Mouse (Mus musculus) brain, embryonic 14.5 days (tissue): ENCODE measurements around the gene Mroh7. TPM values are rescaled to one million over a fixed set of nuclear protein-coding genes. Genes with fewer than 3 reads are reported as not detected.

ENCODE experiments used
- DNase-seq: peaks from one replicate; pipeline ENCODE4 v3.0.0-alpha.2; 2011; ENCODE audit warnings: low read depth
- CTCF ChIP-seq: fragments of 200-500 bp; IDR thresholded peaks from 2 replicates; pipeline ENCODE4 v1.5.1; 2012; ENCODE audit warnings: inconsistent platforms, mild to moderate bottlenecking, moderate library complexity, borderline replicate concordance; ENCODE audit not compliant: insufficient read depth, insufficient read length; ENCODE audit errors: extremely low read depth
- POLR2A ChIP-seq: fragments of 200-500 bp; IDR thresholded peaks from 2 replicates; pipeline ENCODE4 v1.6.1; 2012; ENCODE audit warnings: mild to moderate bottlenecking, inconsistent platforms, borderline replicate concordance; ENCODE audit not compliant: poor library complexity, insufficient read depth, insufficient read length, severe bottlenecking; ENCODE audit errors: extremely low read depth
- polyA plus RNA-seq: library from polyadenylated mRNA; depleted of rRNA; stranded (reverse); fragments of >200 nt; gene quantifications from 2 replicates; pipeline ENCODE4 v1.2.3, GENCODE M21; 2012

The Mroh7 gene
- polyA plus RNA-seq, 1 experiment, result 1.8 TPM

DNA sequence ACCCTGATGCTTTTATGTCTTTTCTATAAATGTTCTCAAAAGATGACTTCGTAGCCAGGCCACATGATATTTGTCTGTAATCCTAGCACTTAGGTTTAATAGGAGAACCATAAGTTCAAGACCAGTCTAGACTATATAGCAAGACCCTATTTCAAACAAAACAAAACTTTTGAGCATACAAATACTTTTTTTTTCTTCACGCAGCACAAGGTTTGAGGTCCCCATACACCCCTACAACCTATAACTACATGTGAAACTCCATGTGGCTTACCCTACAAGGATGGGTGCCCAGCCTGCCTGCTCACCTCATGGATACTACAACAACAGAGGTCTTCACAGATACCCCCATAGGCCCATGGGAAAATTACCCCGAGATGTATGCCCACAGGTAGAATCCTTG is 51.6 kb downstream of the Mroh7 start:
- TF ChIP-seq POLR2A (no peak), CTCF (no peak)
- no peak for DNase-seq

DNA sequence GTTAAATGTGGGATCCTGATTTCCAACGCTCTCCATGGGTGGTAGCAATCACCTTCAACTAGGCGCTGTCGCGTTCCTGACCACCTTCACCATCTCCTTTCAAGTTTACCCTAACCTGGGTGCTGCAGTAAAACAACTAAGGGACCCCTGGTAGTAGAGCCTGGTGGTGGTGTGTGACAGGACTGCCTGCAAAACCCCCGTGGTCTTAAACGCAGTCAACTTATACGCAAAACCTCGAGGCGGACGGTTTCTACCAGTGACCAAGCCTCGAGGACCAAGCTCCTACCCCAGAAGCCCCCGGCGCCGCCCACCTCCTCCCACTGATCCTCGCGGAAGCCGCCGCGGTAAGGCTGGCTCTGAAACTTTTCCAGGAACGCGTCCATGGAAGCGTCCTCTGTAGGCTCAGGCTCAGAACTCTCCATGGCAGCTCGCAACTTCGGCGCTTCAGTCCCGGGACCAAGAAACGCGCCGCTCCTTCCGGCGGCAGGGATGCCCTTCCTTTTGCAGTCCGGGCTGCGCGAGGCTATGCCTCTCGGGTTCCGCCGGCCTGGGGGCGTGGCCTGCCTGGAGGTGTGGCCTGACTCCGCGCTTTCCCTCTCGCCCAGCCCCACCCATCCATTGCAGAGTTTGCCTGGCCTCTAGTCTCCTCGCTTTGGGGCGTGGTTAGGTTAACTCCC is 52.1 kb downstream of the Mroh7 start, which contains the start of gene Ttc4:
Gene Ttc4, minus strand, starts transcription at position 503 of the 677 bp plus-strand sequence.
- TF ChIP-seq POLR2A (peak; percentile 22; the same call in 1 of the 2 replicates), CTCF (no peak)
- DNase-seq, result peak; percentile 95

DNA sequence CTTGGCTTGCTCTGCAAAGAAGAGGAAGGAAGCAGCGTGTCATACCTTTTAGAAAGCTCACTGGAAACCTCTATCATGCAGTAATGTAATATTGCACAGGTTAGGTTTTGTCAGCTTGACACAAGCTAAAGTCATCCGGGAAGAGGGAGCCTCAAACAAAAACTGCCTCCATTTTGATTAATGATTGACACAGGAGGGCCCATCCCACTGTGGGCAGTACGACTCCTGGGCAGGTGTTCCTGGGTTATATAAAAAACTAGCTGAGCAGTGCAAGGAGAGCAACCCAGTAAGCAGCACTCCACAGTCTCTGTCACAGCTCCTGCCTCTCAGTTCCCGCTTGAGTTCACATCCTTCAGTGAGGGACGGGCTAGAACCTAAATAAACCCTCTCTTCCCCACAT is 54.0 kb downstream of the Mroh7 start:
- no peak for TF ChIP-seq POLR2A
- no peak for TF ChIP-seq CTCF

DNA sequence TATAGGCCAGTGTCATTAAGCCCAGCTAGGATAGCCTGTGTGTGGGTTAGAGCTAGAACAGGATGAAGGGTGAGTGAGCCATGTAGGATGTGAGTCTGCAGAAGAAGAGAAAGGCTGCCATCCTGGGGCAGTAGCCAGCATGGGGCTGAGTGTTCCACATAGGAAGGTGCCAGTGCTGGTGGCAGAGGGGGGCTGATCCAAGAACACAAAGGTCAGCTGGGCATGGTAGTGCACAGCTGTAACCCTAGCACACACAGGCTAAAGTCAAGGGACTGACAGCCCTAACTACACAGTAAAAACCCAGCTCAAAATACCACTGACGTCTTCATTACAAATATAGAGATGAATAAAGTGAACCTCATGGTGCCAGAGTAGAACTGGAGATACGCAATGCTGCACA is 64.2 kb downstream of the Mroh7 start:
- no peak for TF ChIP-seq POLR2A
- TF ChIP-seq CTCF, result no peak

More for the DNA sequence above, 54.0 kb downstream of the Mroh7 start:
- no peak for DNase-seq

DNA sequence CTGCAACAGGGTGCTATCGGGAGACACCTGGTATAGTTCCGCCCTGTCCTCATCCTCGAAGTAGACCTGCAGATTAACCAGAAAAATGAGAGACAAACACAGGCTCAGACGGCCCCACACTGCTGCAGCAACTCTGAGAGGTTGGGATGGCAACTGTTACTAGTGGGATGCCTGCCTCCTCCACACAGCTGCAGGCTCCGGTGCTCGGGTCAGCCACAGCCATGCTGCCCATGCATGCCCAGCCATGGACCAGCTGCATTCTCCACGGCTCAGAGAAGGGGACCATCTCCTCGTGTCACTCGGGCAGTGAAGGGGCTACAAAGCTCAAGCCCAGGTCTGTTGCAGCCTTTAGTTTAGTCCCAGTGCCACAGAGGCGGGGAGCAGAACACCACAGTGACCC is 65.1 kb downstream of the Mroh7 start:
- no peak for TF ChIP-seq POLR2A
- no peak for TF ChIP-seq CTCF

More for the DNA sequence above, 64.2 kb downstream of the Mroh7 start:
- no peak for DNase-seq

DNA sequence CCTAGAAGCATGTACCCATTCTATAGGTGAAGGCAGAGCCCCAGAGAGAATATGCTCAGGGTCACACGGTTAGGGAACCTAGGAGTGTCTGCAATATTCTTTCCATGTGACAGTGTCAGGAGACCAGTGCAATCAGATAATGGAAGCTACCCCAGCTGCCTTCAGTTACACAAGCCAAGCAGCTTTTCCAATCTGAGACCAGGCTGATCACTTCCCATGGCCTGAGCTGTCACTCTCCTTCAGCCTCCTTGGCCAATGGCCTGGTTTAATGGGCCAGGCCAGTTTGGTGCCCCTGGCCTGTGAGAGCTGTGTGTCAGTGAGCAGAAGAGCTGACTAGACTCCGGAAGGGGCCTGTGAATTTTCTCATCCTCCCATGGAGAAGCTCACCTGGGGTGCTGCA is 65.5 kb downstream of the Mroh7 start:
- no peak for DNase-seq
- no peak for TF ChIP-seq CTCF
- no peak for TF ChIP-seq POLR2A

More for the DNA sequence above, 65.1 kb downstream of the Mroh7 start:
- DNase-seq, result no peak

DNA sequence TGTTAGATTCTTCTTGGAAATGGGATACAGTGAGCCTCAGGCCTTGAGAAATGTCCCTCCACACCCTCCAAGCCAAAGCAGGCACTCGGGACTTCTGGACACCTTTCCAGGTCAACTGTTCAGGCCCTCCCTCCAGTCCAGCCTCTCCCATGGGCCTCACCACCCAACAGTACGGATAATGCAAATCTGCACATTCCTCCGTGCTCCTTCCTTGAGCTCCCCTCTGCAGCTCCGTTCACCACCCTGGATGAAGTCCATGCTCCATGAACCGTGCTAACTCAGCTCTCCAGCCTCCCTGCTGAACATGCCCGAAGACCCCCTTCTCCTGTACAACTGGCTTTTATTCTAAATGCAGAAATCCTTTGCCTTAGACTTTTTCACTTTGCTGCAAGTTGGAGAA is 66.0 kb downstream of the Mroh7 start:
- TF ChIP-seq CTCF (no peak), POLR2A (no peak)
- DNase-seq, result no peak

DNA sequence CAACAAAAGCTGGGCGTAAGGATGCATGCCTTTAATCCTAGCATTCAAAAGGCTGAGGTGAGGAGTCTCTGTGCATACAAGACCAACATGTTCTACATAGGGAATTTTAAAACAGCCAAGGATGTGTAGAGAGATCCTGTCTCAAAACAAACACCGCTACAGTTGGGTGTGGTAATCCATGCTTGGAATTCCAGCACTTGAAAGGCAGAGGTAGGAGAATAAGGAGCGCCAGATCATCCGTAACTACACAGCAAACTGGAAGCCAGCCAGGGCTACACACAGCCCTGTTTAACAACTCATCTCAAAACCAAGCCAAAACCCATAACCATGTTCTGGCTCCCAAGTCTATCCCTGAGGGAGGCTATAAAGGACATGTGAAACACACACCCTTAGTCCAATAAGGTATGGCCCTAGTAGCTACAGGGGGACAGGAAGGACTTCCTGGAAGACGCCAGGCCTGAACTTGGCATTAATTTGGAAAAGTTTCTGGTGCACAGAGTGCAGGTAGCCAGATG is 66.7 kb downstream of the Mroh7 start:
- DNase-seq, result no peak
- TF ChIP-seq CTCF (no peak), POLR2A (no peak)

DNA sequence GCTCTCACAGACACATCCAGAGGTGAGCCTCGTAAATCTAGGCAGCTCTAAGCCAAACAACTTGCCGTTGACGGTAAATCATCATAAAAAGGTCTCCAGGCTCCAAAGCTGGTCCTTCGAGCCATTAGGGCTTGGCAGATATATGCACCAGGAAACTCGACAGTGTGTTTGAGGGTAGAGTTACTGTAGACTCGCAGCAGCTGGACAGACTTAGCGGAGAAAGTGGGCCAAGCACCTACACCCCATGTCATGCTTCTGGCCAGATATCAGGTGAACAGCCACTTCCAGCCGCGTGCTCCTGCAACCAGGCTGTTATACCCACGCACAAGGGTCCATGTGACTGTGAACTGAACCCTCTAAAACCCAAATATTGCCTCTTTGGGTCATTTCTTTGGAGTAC is 75.0 kb downstream of the Mroh7 start:
- no peak for DNase-seq
- TF ChIP-seq CTCF (no peak), POLR2A (no peak)

DNA sequence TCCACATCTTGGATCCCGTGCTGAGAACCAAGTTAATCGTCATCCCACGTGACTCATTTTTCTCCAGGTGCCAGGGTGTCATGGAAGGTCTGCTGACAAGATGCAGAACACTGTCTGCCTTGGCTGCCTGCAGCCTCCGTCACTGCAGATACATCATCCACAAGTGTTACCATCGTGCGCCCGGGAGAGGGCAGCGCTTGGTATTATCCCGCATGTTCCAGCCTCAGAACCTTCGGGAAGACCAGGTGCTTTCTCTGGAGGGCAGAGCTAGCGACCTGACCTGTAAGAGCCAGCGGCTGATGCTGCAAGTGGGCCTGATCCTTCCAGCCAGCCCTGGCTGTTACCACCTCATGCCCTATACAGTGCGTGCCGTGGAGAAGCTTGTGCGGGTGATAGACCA is 77.7 kb downstream of the Mroh7 start:
- TF ChIP-seq CTCF (no peak), POLR2A (no peak)
- DNase-seq, result no peak

DNA sequence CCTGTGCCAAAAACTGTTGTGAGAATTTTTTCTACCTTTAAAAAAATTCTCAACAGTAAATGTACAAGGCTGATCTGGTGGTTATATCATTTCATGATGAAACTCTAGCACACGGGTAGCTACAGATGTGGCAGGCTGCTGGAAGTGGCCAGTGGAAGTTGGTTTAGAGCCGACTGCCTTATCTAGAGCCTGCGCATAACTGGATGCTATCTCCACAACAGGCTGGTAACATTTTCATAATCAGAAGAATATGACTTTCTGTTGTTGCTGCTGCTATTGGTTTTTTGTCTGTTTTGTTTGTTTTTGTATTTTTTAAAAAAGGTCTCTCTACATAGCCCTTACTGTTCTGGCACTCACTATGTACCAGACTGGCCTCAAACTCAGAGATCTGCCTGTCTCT is 78.2 kb downstream of the Mroh7 start:
- TF ChIP-seq CTCF (no peak), POLR2A (no peak)
- no peak for DNase-seq
